Mouse (Mus musculus) small intestine, adult 2 months (tissue): Measurements from ENCODE around the gene Atoh7. TPM values are rescaled to one million over a fixed set of nuclear protein-coding genes. Genes with fewer than 3 reads are reported as not detected.

ENCODE experiments used
- H3K27ac ChIP-seq: fragments of 200-500 bp; 2 replicates; pipeline ENCODE4 v1.5.1; 2012; ENCODE audit warnings: low read depth, low read length, control low read depth, inconsistent platforms; ENCODE audit not compliant: insufficient read depth
- H3K27me3 ChIP-seq: fragments of 200-500 bp; 2 replicates; pipeline ENCODE4 v1.6.1; 2012; ENCODE audit warnings: mild to moderate bottlenecking, moderate library complexity, low read length, inconsistent platforms; ENCODE audit not compliant: control insufficient read depth, insufficient read depth
- H3K36me3 ChIP-seq: fragments of 200-500 bp; 2 replicates; pipeline ENCODE4 v1.6.1; 2012; ENCODE audit warnings: mild to moderate bottlenecking, low read length, control low read depth, inconsistent platforms; ENCODE audit not compliant: control insufficient read depth, insufficient read depth
- H3K4me1 ChIP-seq: fragments of 200-500 bp; 2 replicates; pipeline ENCODE4 v1.6.1; 2012; ENCODE audit warnings: low read length, inconsistent platforms, mixed read lengths; ENCODE audit not compliant: control insufficient read depth, insufficient read depth, insufficient read length
- H3K4me3 ChIP-seq: fragments of 200-500 bp; 2 replicates; pipeline ENCODE4 v1.5.1; 2012; ENCODE audit warnings: low read depth, mild to moderate bottlenecking, control low read depth, inconsistent platforms, low read length, moderate library complexity
- CTCF ChIP-seq: fragments of 200-500 bp; IDR thresholded peaks from 2 replicates; pipeline ENCODE4 v1.5.1; 2012; ENCODE audit warnings: low read depth, mild to moderate bottlenecking, control low read depth, inconsistent platforms, low read length, moderate library complexity, mixed read lengths; ENCODE audit not compliant: insufficient replicate concordance, insufficient read length; ENCODE audit errors: extremely low read depth
- POLR2A ChIP-seq: fragments of 200-500 bp; IDR thresholded peaks from 2 replicates; pipeline ENCODE4 v1.6.1; 2012; ENCODE audit warnings: low read depth, mild to moderate bottlenecking, control low read depth, inconsistent platforms, low read length, moderate library complexity
- WGBS: fragments of 180-500 bp; shearing (Covaris S2); methylation state at CpG from one replicate; pipeline ENCODE4 v1.1.7; 2018; 5-methylcytosine and 5-hydroxymethylcytosine counted together
- polyA plus RNA-seq: library from polyadenylated mRNA; depleted of rRNA; stranded (reverse); fragments of >200 nt; gene quantifications from 2 replicates; pipeline ENCODE4 v1.2.3, GENCODE M21; 2012; rRNA removed

Gene Atoh7
- polyA plus RNA-seq, 1 experiment, result not detected

- no peak overlapping the region for H3K27ac ChIP-seq
- H3K36me3 ChIP-seq, result no peaks in the 10 kb centered on the region
- H3K27me3 ChIP-seq, result no peaks in the 10 kb centered on the region
- H3K4me1 ChIP-seq, result no peaks in the 10 kb centered on the region
- WGBS, result 55% methylated on average over 7 of the region's 7 CpGs
- TF ChIP-seq CTCF, result no peak
- no peak for TF ChIP-seq POLR2A
- H3K4me3 ChIP-seq, result no peak overlapping the region
Observed at GRCm38 (mm10) chr10:63128256-63128655, 28.8 kb downstream of the Atoh7 start.

- H3K36me3 ChIP-seq, result no peaks in the 10 kb centered on the region
- WGBS, result 72% methylated on average over 7 of the region's 7 CpGs
- TF ChIP-seq POLR2A (no peak), CTCF (no peak)
- H3K4me1 ChIP-seq, result no peaks in the 10 kb centered on the region
- H3K27me3 ChIP-seq, result no peaks in the 10 kb centered on the region
- no peak overlapping the region for H3K4me3 ChIP-seq
- H3K27ac ChIP-seq, result no peak overlapping the region
Observed at GRCm38 (mm10) chr10:63130500-63130899, 31.0 kb downstream of the Atoh7 start.

GRCm38 (mm10) chr10:63132356-63132755 lies 32.9 kb downstream of the Atoh7 start:
- no peaks in the 10 kb centered on the region for H3K4me1 ChIP-seq
- H3K27me3 ChIP-seq, result no peaks in the 10 kb centered on the region
- H3K36me3 ChIP-seq, result no peaks in the 10 kb centered on the region
- WGBS, result 83% methylated on average over 6 of the region's 6 CpGs
- H3K4me3 ChIP-seq, result no peak overlapping the region
- no peak overlapping the region for H3K27ac ChIP-seq
- TF ChIP-seq CTCF (no peak), POLR2A (no peak)

GRCm38 (mm10) chr10:63133326-63133725 lies 33.9 kb downstream of the Atoh7 start:
- TF ChIP-seq CTCF (no peak), POLR2A (no peak)
- Histone ChIP-seq H3K27ac (no peak overlapping the region), H3K4me1 (no peaks in the 10 kb centered on the region), H3K4me3 (no peak overlapping the region), H3K36me3 (no peaks in the 10 kb centered on the region), H3K27me3 (no peaks in the 10 kb centered on the region)
- 85% methylated on average over 4 of the region's 4 CpGs for WGBS

- H3K27me3 ChIP-seq, result no peaks in the 10 kb centered on the region
- no peaks in the 10 kb centered on the region for H3K4me1 ChIP-seq
- no peak for TF ChIP-seq CTCF
- TF ChIP-seq POLR2A, result no peak
- H3K4me3 ChIP-seq, result no peak overlapping the region
- 66% methylated on average over 12 of the region's 12 CpGs for WGBS
- H3K27ac ChIP-seq, result no peak overlapping the region
- H3K36me3 ChIP-seq, result no peaks in the 10 kb centered on the region
Observed at GRCm38 (mm10) chr10:63135680-63136079, 36.2 kb downstream of the Atoh7 start.

- Histone ChIP-seq H3K27me3 (no peaks in the 10 kb centered on the region), H3K36me3 (no peaks in the 10 kb centered on the region), H3K27ac (no peak overlapping the region), H3K4me3 (no peak overlapping the region), H3K4me1 (no peaks in the 10 kb centered on the region)
- TF ChIP-seq CTCF, result no peak
- 60% methylated on average over 6 of the region's 6 CpGs for WGBS
Observed at GRCm38 (mm10) chr10:63136436-63136835, 37.0 kb downstream of the Atoh7 start.

- WGBS, result 73% methylated on average over 13 of the region's 13 CpGs
- TF ChIP-seq CTCF, result no peak
- no peak for TF ChIP-seq POLR2A
- no peaks in the 10 kb centered on the region for H3K36me3 ChIP-seq
- no peak overlapping the region for H3K4me3 ChIP-seq
- no peaks in the 10 kb centered on the region for H3K4me1 ChIP-seq
- H3K27ac ChIP-seq, result no peak overlapping the region
- H3K27me3 ChIP-seq, result no peaks in the 10 kb centered on the region
Observed at GRCm38 (mm10) chr10:63142660-63143059, 43.2 kb downstream of the Atoh7 start.

Other genes starting within 250 kb of the Atoh7 start
- 0.23 and 0.38 TPM in 2 replicates for gene Tet1, start 190.7 kb upstream of the Atoh7 start, polyA plus RNA-seq
- gene Slc25a16, start 179.0 kb upstream of the Atoh7 start, polyA plus RNA-seq, result 25.3 and 31.0 TPM in 2 replicates
- gene Dna2, start 152.6 kb upstream of the Atoh7 start, polyA plus RNA-seq, result 1.4 and 3.0 TPM in 2 replicates
- 1.1 TPM in 2 replicates for gene Rufy2, start 119.4 kb upstream of the Atoh7 start, polyA plus RNA-seq
- gene Hnrnph3, start 75.4 kb upstream of the Atoh7 start, polyA plus RNA-seq, result 2.7 and 9.4 TPM in 2 replicates
- 21.8 and 34.1 TPM in 2 replicates for gene Pbld2, start 75.3 kb upstream of the Atoh7 start, polyA plus RNA-seq
- gene Pbld1, start 39.5 kb upstream of the Atoh7 start, polyA plus RNA-seq, result 4.7 and 6.7 TPM in 2 replicates
- 0.05 TPM in 2 replicates for gene Mypn, start 104.3 kb downstream of the Atoh7 start, polyA plus RNA-seq
- gene Herc4, start 144.2 kb downstream of the Atoh7 start, polyA plus RNA-seq, result 6.0 and 7.2 TPM in 2 replicates